Mouse (Mus musculus) c-Kit-positive CD71-positive TER-119-negative erythroid progenitor cells, embryonic 14.5 days (primary cell): Measurements from ENCODE around the gene Olfr787.

Source experiments
- DNase-seq: peaks from one replicate; pipeline ENCODE4 v3.0.0-alpha.2; 2013; ENCODE audit warnings: low read depth

Olfr787 gene

GRCm38 (mm10) chr10:129461562-129461961 is at the start of gene Olfr787:
Gene Olfr787 (plus strand): TSS chr10:129461862.
- DNase-seq, result no peak

GRCm38 (mm10) chr10:129427006-129427405 is 34.7 kb upstream of the Olfr787 start, which contains the start of gene Olfr786:
Gene Olfr786 (plus strand): TSS chr10:129427306.
- no peak for DNase-seq

GRCm38 (mm10) chr10:129470698-129471097 is 9.0 kb downstream of the Olfr787 start, which contains the start of gene Olfr788:
Gene Olfr788 (plus strand): TSS chr10:129470998.
- no peak for DNase-seq

GRCm38 (mm10) chr10:129473256-129473655 is 11.6 kb downstream of the Olfr787 start:
- no peak for DNase-seq

GRCm38 (mm10) chr10:129473723-129474122 is 12.1 kb downstream of the Olfr787 start:
- DNase-seq, result no peak

- no peak for DNase-seq
Measured at GRCm38 (mm10) chr10:129484452-129484851, 22.8 kb downstream of the Olfr787 start, which contains the start of gene Olfr789. Gene Olfr789 (plus strand): TSS chr10:129484752.

GRCm38 (mm10) chr10:129490101-129490500 is 28.4 kb downstream of the Olfr787 start:
- no peak for DNase-seq

- no peak for DNase-seq
Measured at GRCm38 (mm10) chr10:129498192-129498591, 36.5 kb downstream of the Olfr787 start, which contains the start of gene Olfr790. Gene Olfr790 (plus strand): TSS chr10:129498492.
